Mouse (Mus musculus) spleen, postnatal 36 days (tissue): ENCODE data around the gene Rsl1d1.

ENCODE experiments used
- DNase-seq, 2 experiments: peaks; one replicate each; pipeline ENCODE4 v3.0.0; 2022; ENCODE audit warnings: low spot score in 2 of 2, mixed read lengths in 1 of 2

The Rsl1d1 gene

DNA sequence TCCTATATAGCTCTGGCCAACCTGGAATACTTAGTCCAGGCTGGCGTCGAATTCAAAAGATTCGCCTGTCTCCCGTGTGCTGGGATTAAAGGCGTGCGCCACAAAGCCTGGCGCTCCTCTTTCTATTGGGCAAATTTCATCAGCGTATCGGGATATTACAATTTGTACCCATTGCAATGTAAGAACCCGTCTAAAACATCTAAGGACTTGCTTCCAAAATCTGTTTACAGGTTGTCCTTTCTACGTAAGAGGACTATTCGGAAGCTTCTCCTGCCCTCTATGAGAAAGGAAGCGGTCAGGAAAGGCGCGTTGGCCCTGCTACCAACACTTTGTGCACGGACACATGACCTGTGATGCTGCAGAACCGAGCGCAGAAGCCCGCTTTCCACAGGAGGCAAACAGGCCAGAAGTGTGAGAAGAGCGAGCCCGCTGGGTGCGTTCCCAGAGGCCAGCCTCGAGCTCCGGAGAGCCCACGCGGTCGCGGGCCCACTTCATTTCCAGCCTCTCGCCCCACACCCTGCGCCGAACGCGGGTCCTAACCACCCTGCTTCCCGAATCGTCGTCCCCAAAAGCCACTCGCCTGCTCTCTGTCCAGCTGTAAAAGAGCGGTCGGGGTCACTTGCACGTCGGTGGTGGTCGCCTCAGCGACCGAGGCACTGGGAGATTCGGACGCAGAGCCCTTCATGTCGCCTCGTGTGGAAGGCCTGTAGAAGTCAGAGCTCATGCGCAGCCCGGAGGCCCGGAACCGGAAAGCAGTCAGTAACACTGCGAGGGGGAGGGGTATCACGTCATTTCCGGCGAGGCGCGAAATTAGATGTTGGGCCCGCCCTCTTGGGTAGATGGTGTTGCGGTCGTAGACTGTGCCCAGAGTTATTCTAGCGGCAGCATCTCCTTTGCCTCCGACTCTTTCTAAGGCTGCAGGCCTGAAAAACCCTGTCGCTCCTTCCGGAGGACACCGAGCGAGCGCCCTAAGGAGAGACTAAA is at the start of gene Rsl1d1:
Gene Rsl1d1 (minus strand): TSS at position 761 of the 984 bp plus-strand sequence.
- peak; percentile 89 to 92 for DNase-seq

DNA sequence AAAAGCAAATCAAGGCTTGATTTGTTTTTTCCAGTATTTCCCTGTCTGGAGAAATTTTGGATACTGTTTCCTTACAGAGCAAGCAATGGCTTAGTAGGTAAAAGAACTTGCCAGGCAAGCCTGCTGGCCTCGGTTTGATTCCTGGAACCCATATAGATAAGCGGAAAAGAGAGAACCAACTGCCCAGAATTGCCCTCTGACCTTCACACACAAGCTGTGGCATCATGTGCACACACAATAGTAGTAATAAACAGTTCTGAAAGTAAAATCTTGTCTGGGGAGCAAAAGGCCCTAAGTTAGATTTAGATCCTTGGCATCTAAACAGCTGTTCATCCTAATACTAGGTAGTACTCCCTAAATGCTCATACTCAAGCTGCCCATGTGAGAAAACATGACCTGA is 44.7 kb upstream of the Rsl1d1 start:
- no peak for DNase-seq

DNA sequence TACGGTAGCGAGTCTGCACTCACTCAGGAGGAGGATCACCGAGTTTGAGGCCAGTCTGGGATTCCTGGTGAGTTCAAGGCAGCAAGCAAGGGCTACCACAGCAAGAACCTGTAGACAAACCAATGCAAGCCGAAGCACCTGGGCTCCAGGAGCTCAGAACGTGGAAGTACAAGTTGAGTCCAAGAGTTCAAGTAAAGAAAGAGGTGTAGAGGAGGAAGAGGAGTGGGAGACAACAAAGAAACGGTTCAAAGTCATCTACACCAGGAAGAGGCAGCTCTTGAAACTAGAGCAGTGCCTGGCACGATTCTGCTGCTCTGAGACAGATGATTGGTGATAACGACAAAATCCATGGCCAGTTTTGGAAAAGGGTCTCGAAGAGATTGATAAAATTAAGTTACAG is 42.6 kb upstream of the Rsl1d1 start:
- DNase-seq, result no peak

DNA sequence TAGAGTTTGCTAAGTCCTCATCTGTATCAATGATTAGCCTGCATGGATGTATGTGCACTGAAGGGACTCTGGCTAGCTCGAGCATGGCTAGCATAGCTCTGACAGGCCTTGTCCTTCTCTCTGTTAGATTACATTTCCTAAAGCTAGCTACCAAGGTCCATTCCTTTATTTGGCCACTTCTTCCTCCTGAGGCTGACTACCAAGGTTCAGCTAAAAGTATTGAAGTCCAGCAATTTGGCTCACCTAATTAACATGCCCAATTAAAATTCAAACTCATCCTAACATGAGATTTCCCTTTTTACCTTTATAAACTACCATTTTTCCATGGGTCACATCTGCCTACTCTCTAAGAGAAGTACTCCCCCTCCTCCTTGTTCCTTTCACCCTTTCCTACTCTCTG is 39.3 kb upstream of the Rsl1d1 start:
- DNase-seq, result no peak

DNA sequence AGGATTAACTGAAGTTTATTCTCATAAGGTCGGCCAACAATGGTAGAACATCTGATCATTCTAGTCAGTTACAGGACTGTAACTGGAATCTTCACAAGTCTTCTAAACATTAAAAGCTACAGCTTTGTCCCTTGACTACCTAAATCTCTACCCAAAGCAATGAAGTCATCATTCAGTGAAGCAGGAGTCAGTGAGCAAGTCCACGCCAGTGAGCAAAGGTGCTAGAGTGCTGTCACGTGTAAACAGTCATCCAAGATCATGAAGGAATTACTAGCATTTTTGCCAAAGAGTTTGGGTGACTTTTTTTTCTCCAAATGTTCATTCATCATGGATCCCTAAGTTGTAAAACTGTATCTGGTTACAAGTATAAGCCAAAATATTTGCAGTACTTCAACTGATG is 14.7 kb upstream of the Rsl1d1 start:
- DNase-seq, result no peak

DNA sequence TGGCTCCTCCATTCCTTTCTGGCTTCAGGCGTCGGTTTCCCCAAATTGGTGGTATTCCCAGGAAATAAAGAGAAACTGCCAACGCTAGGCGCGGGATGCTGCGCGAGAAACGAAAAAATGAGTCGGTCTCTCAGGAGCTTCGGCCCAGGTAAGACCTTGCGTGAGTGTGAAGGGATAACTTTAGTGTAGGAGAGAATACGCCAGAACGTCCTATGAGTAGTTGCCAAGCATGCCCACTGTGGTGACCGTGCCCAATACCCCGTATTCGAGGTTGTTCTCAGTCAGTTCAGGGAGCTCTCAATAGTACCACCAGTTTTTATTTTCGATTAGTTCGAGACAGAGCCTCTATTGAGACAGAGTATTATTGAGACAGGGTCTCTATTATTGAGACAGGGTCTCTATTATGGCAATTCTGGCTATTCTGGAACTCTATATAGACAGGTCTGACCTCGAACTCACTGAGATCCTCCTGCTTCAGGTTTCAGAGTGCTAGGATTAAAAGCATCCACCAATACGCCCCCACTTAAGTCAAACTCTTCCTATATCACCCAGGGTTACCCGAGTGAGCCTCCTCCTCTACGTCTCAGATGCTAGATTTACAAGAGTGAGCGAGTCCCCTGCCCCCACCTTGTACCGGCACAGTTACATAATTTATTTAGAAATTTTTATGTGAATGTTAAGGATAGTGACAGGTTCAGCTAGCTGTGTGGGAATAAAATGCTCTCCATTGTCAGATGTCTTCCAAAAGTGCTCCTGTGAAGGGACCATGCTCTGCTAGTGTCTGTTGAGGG is 664 bp upstream of the Rsl1d1 start:
- DNase-seq, result no peak

DNA sequence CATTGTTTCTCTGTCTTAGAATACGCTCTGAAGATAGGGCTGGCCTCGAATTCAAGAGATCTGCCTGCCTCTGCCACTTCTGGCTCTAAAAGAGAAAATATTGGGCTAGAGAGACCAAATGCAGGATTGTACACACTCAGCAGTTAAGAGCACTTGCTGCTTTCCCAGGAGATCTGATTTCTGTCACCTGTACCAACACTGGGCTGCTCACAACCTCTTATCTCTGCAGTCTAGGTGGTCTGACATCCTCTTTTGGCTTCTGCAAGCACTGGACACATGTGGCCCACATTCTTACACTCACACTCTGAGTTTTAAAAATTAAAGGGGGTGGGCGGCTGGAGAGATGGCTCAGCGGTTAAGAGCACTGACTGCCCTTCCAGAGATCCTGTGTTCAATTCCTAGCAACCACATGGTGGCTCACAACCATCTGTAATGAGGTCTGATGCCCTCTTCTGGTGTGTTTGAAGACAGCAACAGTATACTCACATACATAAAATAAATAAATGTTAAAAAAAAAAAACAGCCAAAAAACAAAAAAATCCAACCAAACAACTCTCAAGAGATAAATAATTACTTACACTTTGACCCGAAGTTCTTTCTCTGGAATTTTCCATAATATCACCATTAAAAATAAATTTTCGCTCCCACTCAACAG is 1.3 kb downstream of the Rsl1d1 start:
- DNase-seq, result no peak

DNA sequence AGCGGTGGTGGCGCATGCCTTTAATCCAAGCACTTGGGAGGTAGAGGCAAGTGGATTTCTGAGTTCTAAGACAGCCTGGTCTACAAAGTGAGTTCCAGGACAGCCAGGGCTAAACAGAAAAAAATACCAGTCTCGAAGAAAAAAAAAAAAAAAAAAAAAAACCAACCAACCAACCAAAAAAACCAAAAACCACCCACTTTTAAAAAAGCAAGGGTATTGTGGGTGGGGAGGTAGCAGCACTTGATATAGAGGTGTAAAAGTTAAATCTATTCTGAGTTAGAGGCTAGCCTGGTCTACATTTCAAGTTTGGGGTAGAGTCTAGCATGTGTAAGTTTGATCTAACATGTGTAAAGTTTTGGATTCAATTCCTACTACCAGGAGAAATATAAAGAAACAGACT is 2.9 kb downstream of the Rsl1d1 start:
- DNase-seq, result no peak

DNA sequence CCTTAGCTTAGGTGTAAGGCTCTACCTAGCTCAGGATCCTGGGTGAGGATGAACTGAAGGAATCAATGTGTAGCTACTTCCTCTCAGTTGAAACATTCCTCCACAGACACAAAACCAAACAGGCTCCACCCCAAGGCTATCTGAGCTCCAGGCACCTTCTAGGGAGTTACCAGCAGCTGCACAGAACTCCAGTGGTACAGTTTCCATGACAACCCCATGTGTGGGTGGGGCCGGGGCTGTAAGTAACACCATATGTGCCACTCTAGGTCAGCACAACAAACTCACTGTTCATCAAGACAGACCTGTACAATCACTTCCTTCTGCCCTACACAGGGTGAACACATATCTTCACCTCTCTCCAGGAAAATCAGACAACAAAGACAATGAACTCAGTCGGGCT is 4.7 kb downstream of the Rsl1d1 start:
- DNase-seq, result peak in 1 of 2 experiments; percentile 18

DNA sequence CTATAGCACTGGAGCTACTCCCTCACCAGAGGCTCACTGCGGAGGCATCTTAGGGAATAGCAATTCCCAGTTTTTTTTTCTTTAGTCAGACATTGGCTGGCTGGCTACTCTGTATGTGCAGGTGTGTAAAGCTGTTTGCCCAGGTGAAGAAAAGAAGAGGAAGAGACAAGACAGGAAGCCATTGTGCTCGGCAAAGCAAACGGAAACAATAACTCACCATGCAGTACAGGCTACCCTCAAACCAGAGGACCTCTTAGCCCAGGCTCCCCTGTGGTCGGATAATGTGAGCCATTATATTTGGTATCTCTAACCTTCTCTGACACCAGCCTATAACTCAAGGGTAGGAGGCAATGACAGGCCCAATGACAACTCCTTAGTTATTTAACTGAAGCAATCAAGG is 6.1 kb downstream of the Rsl1d1 start:
- no peak for DNase-seq

DNA sequence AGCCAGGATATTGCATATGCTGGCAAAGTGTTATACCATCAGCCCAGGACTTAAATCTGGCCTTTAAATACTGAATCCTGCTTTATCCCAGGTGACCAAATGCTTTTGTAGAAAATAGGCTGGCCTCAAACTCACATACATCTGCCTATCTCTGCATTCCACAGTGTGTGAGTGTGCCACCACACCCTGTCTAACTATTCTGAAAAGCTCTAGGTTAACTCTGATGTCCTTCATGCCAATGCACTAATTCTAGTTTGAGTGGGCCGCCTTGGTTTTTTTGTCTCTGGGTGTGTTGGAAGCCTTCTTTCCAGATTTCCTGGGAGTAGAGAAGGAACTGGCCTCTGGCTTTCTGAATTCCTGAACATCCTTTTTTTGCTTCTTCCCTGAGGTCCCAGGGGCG is 9.9 kb downstream of the Rsl1d1 start:
- DNase-seq, result no peak

DNA sequence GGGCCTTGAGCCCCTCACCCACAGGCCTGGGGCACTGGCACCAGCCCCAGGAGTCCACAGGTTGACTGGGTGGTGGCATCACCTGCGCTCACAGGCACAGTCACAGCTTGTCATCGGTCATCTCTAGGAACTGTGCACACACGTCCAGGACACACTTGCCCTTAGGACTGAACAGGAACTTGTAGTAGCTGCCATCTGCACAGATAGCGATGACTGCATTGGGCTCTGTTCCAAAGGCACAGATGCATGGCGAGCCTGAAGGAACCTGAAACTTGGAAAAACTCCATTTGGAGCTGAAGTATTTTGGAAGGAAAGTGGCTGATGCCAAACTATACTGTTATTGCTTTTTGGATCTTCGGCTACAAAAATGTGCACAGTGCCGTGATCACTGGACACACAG is 13.0 kb downstream of the Rsl1d1 start:
- DNase-seq, result no peak

DNA sequence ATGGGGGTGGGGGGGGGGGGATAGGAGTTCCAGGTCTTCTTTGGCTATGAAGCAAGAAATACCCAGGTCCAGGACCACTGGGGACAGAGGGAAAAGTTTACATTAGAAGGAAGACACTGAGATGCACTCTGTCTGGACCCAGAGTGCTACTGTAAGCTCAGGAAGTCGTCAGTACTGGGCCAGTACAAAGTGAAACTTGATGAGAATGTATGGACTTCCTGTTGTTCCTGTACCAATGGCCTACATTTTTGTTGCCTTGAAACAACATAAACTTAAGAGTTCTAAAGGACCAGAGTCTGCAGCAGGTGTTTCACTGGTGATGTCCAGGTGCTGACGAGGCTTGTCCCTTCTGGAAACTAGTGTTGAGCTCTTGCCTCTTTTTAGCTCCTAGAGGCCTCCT is 25.7 kb downstream of the Rsl1d1 start:
- no peak for DNase-seq

DNA sequence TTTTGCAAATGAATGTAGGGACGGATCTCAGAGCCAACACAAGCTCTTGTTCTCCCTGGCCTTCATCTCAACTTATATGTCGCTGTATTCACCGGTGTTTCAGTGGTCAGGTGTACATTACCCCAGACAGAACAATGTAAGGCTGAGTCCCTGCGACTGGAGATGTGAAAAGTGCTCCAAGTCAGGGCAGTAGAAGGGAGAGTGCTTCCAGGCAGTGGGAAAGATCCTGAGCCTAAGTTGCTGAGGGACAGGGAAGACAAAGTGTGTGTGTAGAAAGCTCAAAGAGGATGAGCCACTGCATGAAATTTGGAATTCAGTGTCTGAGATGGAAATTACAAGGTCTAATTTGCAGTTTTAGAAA is 26.3 kb downstream of the Rsl1d1 start:
- no peak for DNase-seq

DNA sequence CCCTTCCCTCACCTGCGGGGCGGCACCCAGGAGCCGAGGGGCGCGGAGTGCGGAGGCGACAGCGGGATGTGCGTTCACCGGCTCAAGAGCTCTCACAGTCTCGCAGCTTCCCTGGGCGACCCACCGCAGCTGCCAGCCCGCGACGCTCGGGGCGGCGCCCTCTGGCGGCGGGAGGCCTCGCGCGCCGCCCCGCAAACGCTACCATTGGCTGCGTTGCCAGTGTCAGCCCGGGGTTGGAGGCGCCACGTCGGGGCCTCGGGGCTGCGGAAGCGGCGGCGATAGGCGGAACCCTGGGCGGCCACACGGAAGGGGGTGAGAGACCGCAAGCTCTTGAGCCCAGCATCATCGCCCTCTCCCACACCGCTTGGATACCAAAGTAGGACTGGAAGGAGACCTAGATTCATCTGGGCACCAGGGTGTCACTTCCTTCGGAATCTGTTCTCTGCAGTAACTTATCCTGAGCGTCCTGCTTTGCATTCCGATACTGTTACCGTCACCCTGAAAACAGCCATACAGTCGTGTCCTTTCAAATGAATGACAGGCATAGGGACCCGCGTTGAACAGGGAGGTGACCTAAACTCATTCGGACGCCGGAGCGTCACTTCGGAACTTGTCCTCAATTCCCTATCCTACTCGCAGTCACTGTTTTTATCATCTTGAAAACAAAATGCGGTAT is 26.8 kb downstream of the Rsl1d1 start, which contains the start of gene Zc3h7a:
Gene Zc3h7a (minus strand): TSS at position 186 of the 676 bp plus-strand sequence.
- DNase-seq, result peak; percentile 92 to 93

DNA sequence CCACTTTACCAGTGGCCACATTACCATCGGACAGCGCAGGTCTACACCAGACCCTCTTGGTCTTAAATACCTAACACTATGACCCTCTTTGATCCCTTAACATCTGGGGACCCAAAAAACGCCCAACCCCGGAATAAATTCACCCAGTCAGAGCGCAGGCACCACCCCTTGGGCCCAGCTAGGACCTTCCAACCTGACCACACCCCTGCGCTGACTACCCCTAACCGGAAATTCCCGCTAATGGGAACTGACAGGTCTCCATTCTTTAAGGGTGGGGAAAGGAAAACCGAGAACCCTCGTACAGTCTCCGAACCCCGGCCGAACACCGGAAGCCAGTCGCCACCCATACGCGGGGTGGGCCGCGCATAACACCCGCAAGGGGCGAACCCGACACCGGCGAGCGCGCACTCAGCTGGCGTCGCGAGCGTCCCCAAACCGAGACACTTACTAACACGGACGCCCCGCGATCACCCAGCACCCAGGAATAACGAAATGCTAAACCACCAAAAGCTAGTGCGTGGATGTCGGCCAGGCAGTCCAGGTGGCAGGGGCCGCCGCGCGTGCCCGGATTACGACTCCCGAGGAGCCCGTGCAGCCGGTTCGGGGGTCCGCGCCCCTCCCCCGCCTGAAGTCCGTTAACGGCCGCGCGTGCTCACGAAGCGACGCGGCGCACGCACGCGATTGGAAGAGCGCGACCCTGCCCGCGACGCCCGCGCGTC is 27.5 kb downstream of the Rsl1d1 start:
- peak; percentile 55 to 70 for DNase-seq

DNA sequence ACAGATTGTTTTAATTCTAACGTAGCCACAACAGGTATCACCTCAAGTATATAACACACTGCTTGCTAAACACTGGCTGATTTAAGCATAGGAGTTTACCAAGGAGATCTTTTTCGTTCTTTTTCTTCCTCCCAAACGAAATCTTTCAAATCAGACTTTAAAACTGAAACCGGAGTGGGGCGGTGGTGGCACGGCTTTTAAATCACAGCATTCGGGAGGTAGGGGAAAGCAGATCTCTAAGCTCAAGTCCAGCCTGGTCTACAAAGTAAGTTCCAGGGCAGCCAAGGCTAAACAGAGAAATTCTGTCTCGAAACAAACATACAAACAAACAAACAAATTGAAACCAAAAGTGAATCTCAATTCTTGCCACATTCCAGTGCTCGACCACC is 28.0 kb downstream of the Rsl1d1 start:
- DNase-seq, result no peak

DNA sequence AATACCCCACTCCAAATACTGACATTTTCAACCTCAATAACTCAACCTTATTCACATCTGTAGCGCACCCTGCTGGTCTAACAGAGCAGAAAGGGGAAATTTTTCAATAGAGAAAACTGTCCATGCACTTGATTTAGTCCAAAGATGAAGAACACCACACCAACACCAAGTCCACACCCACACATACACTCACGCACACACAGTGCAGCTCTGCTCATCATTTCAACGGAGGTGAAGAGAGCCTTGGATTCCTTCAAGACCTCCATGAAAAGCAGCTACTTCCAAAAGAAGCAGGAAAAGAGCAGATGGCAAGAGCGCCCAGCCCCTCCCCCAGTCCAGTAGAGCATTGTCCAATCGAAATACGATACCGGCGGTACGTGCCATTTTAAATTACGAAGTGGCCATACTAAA is 28.5 kb downstream of the Rsl1d1 start:
- peak; percentile 60 to 75 for DNase-seq

DNA sequence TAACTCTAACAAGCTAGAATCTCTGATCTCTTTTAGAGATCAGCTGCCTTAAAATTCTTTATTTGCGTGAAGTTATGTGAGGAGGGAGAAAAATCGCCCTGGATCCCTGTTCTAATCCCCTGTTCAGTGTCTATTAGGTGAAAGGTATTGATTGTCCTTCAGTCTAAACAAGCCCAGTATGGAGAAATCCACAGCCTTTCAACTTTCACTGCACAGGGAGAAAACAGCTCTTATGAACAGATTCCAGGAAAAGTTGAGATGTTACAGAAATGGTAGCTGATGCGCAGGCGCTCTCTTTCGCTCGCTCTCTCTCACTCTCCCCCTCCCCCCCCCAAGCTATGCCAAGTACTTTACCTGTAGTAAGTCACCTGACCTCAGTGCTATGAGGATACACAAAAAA is 31.5 kb downstream of the Rsl1d1 start:
- no peak for DNase-seq

DNA sequence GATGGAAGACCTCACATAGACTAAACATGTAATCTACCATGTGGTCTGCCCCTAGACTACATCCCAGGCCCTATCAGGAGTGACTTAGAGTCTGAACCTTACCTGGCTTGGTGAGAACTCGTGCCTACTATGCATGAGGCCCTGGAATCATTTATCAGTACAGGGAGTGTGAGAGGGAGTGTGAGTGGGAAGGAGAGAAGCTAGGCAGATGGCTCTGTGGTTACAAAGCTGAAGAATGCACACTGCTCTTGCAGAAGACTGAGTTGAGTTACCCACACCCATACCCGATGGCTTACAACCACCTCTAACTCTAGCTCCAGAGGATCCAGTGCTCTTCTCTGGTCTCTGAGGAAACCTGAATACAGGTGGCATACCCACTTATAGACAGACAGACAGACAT is 36.7 kb downstream of the Rsl1d1 start:
- DNase-seq, result no peak

DNA sequence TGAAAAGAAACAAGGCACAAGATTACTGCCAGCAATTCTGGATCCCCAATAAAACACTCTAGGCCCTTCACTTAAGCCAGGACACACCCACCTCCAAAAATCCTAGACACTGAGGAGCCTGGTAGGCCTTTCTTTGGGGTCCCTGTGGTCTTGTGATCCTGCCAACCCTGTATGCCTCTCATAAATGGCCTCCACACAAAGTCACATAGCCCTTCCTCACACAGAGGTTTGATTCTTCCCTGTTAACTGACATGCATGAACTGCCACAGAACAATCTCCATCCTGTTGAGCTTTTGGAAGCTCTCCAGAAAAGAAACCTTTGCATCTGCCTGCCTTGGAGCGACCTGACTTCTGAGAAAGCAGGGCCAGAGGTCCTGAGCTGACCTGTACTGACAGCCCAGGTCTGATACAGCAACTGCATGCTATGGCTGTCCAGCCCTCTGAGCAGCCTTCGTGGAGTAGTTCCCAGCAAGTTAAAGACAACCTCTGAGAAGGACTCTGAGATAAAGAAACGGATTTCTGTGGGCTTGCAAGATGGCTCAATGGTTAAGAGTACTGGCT is 38.4 kb downstream of the Rsl1d1 start:
- no peak for DNase-seq
